Mouse (Mus musculus) G1E (cell line): ENCODE data around the gene Dhrs1.

Experiments used
- CTCF ChIP-seq: IDR thresholded peaks from 2 replicates; pipeline ENCODE4 v1.5.1; 2012; ENCODE audit warnings: low read depth, low read length, inconsistent platforms, mixed read lengths
- GATA1 ChIP-seq: IDR thresholded peaks from 2 replicates; pipeline ENCODE4 v1.6.1; 2012; ENCODE audit warnings: borderline replicate concordance, low read length, inconsistent platforms, mixed read lengths
- TAL1 ChIP-seq: conservative IDR thresholded peaks from 2 replicates; pipeline ENCODE4 v1.6.1; 2012; ENCODE audit warnings: low read depth, low read length, inconsistent platforms, mixed read lengths

- TF ChIP-seq CTCF: no peak
- no peak for TF ChIP-seq GATA1
- TF ChIP-seq TAL1: no peak
Observed at GRCm38 (mm10) chr14:55757566-55757965, 12.1 kb upstream of the Dhrs1 start.
